Mouse (Mus musculus): ENCODE measurements around the gene Llgl2. TPM values are rescaled to one million over a fixed set of nuclear protein-coding genes. Genes with fewer than 3 reads are reported as not detected.

Gene Llgl2
- total RNA-seq, 2 experiments from 2014 or later, result 4.0 to 12.7 TPM

- no peak for ATAC-seq (replicated peaks; ENCODE audit: low FRiP score, low TSS enrichment, poor library complexity, severe bottlenecking)
These were observed 15.9 kb upstream of the Llgl2 start for GRCm38 (mm10) chr11:115807971-115808370.

- ATAC-seq (replicated peaks; ENCODE audit: low FRiP score, low TSS enrichment, poor library complexity, severe bottlenecking), result no peak
These were observed 15.0 kb upstream of the Llgl2 start for GRCm38 (mm10) chr11:115808696-115809310.

DNA sequence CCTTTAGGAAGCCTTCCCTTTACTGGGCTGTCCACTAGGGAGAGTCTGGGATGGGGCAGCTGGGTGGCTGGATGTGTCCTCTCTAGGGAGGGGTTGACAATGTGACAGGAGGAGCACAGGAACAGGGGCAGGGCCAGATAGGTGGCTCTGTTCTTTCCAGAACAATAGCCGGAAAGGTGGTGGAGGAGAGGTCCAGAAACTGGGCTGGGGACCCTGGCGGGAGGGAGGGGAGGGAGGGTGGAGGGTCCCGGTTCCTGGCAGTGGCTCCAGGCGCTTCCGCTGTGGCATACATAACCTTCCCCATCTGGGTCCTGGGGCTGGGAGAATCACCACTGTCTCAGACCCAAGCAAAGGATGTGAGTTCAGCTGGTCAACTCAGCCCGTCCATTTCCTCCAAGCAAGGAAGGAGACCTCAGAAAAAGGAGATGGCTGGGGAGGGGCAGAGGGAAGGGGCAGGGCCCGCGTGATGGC is 14.5 kb upstream of the Llgl2 start:
- no peak for ATAC-seq (replicated peaks; ENCODE audit: low FRiP score, low TSS enrichment, poor library complexity, severe bottlenecking)

DNA sequence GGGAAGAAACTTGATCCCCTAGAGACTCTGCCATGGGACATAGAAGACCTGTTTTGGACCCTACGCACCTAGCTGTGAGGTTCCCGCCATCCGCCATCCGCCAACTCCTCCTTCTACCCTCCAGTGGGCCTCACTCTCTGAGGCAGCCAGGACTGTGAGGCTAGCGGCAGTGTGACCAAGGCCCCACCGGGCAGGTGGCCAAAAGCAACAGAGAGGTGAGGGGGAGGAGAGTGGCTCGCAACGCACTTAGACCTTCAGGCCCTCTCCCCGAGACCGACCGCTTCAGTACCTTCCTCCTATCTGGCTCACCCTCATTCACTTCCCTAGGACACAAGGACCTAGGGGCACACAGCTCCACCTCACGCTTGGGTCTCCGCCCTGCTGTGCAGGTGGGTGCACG is 13.5 kb upstream of the Llgl2 start:
- no peak for ATAC-seq (replicated peaks; ENCODE audit: low FRiP score, low TSS enrichment, poor library complexity, severe bottlenecking)

GRCm38 (mm10) chr11:115811381-115812093 is 12.3 kb upstream of the Llgl2 start:
- ATAC-seq (replicated peaks; ENCODE audit: low FRiP score, low TSS enrichment, poor library complexity, severe bottlenecking), result no peak

GRCm38 (mm10) chr11:115812095-115812494 is 11.8 kb upstream of the Llgl2 start:
- no peak for ATAC-seq (replicated peaks; ENCODE audit: low FRiP score, low TSS enrichment, poor library complexity, severe bottlenecking)

DNA sequence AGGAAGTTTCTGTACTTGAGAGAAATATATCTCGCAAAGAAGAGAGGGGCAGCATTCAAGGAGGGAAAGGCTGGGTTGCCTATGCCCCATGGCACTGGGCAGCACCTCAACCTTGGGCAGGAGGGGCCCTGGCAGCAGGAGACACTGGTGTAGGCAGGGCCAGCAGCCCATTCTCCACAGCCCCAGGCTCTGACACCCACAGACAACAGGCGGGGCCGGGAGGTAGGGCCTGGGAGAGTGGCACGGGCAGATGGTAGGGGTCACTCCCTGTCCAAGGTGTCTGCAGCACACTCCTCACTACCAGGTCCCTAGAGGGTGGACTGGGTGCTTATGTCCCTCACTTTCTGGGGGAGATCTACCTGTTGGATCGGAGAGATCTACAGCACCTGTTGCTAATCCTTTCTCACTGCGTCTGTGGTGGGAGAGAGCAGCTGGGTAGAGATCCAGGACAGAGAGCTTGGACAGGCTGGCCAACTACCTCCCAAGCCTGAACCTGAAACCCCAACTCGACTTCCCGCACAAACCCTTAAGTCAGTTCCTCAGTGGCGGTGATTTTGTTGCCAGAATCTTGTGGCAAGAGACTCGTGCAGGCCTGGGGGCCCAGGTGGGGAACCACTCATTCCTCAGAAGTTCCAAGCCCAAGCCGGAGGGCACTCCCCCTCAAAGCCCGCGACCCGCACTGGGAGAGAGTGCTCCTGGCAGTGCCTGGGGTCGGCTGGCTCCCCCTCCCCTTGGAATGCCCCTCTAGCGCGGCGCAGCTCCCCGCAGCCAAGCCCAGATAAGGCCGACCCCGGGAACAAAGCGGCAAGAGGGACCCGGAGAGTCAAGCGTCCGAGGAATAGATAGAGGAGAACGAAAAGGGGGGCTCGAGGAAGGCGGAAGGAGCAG is 11.1 kb upstream of the Llgl2 start:
- ATAC-seq (replicated peaks; ENCODE audit: low FRiP score, low TSS enrichment, poor library complexity, severe bottlenecking), result no peak

DNA sequence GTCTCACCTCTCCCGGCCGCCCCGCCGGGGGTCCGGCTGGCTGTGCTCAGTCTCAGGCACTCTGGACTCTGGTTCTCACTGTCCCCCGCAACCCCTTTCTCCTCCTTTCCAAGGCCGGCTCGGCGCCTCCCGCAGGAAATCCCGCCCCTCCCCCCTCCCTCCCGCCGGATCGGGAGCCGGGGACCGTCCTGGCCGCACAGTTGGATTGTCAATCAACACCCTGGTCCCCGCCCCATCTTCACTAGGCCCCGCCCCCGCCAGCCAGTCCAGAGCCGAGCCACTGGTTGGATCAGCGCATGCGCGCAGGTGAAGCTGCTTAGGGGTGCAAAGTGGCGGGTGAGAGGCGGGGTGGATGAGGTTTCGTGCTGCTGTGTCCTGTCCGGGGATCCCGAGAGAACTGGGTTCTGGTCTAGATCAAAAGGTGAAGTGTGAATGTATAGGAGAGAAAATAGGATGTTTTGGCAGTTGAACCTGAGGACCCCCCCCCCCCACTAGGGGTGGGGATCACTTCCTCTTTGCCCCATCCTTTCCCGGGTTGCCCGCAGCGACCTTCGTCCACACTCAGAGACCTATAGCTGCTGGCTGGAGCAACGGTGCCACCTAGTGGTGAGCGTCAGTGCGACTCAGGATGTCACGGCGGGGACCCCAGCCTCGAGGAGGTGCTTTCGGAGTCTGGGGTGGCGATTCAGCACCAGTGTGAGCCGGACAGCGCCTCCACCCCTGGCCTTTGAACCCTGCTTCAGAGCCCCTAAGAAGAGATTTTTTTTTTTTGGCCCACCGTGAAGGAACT is 10.1 kb upstream of the Llgl2 start, which contains the start of gene Caskin2:
Gene Caskin2 (minus strand): TSS at position 133 of the 790 bp plus-strand sequence.
- ATAC-seq (replicated peaks; ENCODE audit: low FRiP score, low TSS enrichment, poor library complexity, severe bottlenecking), result peak; percentile 87

- peak; percentile 26; the same call in 1 of the 2 replicates for ATAC-seq (replicated peaks; ENCODE audit: low FRiP score, low TSS enrichment, poor library complexity, severe bottlenecking)
These were observed 9.0 kb upstream of the Llgl2 start, which contains the start of gene Tsen54 for GRCm38 (mm10) chr11:115814605-115815450. TSS of gene Tsen54 (plus strand) at chr11:115814724.

- ATAC-seq (replicated peaks; ENCODE audit: low FRiP score, low TSS enrichment, poor library complexity, severe bottlenecking), result no peak
These were observed 6.5 kb upstream of the Llgl2 start for GRCm38 (mm10) chr11:115817331-115817730.

GRCm38 (mm10) chr11:115819915-115820623 is 3.8 kb upstream of the Llgl2 start:
- ATAC-seq (replicated peaks; ENCODE audit: low FRiP score, low TSS enrichment, poor library complexity, severe bottlenecking), result no peak

GRCm38 (mm10) chr11:115821001-115821400 is 2.8 kb upstream of the Llgl2 start:
- no peak for ATAC-seq (replicated peaks; ENCODE audit: low FRiP score, low TSS enrichment, poor library complexity, severe bottlenecking)

- ATAC-seq (replicated peaks; ENCODE audit: low FRiP score, low TSS enrichment, poor library complexity, severe bottlenecking), result no peak
These were observed 964 bp downstream of the Llgl2 start for GRCm38 (mm10) chr11:115824813-115825212.

DNA sequence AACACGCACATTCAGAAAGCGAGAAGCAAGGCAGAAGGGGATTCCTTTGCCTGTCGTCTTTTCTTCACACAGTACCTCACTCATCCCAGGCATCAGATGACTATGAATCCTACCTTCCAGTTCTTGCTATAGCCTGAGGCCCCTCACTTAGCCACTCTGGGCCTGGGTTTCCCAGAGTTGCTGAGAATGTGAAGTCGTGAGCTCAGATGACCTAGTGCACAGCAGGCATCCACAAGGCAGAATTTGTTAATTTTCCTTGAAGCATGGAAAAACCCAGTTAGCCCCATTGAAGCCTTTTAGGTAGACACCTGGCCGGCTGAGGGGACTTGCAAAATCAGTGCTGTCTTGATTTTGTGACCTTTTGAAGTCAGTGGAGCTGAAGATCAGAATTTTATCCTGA is 2.6 kb downstream of the Llgl2 start:
- no peak for ATAC-seq (replicated peaks; ENCODE audit: low FRiP score, low TSS enrichment, poor library complexity, severe bottlenecking)

DNA sequence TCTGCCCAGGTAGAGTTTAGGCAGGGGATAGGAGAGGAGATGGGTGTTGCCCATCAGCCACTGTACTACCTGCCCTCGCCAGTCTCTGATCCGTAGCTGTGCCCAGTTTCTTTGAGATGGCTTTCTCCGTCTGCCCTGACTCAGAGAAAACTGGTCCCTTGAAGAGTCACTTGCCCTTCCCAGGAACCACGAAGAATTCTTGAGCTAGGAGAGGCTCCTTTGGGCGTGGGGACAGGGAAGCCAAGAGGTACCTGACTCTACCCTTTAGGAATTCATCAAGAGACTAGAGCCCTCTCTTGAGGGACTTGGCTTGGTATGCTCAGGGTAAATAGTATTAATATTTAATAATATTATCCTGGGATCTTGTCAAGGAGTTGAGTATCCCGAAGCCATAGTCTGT is 3.8 kb downstream of the Llgl2 start:
- ATAC-seq (replicated peaks; ENCODE audit: low FRiP score, low TSS enrichment, poor library complexity, severe bottlenecking), result no peak

DNA sequence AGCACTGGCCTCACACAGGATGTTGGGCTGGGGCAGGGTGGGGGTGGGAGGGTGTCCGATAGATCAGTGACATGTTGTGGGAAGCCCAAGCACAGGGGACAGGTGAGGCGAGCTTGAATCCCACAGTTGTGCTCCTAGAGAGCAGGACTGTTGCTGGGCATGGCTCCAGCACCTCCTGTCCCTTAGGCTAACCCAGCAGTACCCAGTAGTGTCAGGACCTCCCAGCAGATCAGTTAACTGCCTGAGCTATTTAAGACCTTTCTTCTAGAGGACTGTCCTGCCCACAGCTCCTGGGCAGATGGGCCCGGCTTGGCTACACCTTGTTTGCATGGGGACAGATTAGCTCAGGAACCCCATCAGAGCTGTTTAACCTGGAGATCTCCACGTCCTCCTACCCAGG is 5.2 kb downstream of the Llgl2 start:
- no peak for ATAC-seq (replicated peaks; ENCODE audit: low FRiP score, low TSS enrichment, poor library complexity, severe bottlenecking)

DNA sequence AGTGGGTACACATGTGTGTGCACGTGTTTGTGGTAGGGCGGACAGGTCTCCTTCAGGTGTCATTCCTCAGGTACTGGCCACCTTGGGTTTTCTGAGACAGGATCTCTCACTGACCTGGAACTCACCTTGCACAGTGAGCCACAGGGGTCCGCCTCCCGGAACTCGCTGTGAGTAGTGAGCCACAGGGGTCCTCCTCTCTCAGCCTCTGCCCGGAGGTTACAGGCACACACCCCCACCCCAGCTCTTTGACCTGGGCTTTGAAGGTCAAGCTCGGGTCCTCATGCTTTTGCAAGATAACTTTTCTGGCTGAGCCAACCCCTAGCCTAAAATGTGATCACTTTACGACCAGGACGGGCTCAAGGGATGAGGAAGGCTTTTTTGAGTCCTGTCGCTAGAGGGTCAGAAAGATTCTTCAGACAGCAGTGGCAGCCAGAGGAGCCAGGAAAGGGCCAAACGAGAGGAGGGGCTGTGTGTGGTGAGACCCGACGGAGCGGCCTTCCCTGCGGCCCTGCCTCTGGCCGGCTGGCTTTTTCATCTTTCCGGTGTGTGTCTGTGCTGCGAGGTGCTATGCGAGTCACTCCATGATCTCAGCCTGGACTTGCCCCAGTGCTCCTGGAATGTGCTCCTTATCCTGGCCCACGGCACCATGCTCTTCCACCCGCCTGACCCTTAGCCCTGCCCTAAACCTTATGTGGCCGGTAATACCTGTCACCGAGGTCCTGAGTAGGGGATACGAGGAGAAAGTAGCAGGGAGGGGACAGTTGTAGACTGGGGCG is 6.9 kb downstream of the Llgl2 start:
- ATAC-seq (replicated peaks; ENCODE audit: low FRiP score, low TSS enrichment, poor library complexity, severe bottlenecking), result no peak
